Mouse (Mus musculus) c-Kit-positive CD71-negative TER-119-negative erythroid progenitor cells, embryonic 14.5 days (primary cell): Measurements from ENCODE around the gene Serf2.
A peak's percentile ranks its signal among the peaks of the same experiment; 100 is the strongest.

Experiments used
- DNase-seq: peaks from one replicate; pipeline ENCODE4 v3.0.0-alpha.2; 2013; ENCODE audit warnings: low read depth

The Serf2 gene

GRCm38 (mm10) chr2:121448739-121449535 lies at the start of gene Serf2:
Serf2 (plus strand) TSS chr2:121449195.
- peak; percentile 99 for DNase-seq

GRCm38 (mm10) chr2:121403296-121403695 lies 45.7 kb upstream of the Serf2 start:
- DNase-seq: no peak

GRCm38 (mm10) chr2:121408160-121408559 lies 40.8 kb upstream of the Serf2 start:
- peak; percentile 56 for DNase-seq

- DNase-seq: peak; percentile 22
Measured at GRCm38 (mm10) chr2:121412843-121413386, 36.1 kb upstream of the Serf2 start.

GRCm38 (mm10) chr2:121413387-121414042 lies 35.5 kb upstream of the Serf2 start, which contains the start of the genes Pdia3 and Catsper2:
Pdia3 (plus strand) TSS chr2:121413775.
Catsper2 (minus strand) TSS chr2:121413792.
- DNase-seq: peak; percentile 83

- DNase-seq: peak; percentile 52
Measured at GRCm38 (mm10) chr2:121414139-121414685, 34.8 kb upstream of the Serf2 start.

- no peak for DNase-seq
Measured at GRCm38 (mm10) chr2:121415103-121415502, 33.9 kb upstream of the Serf2 start.

GRCm38 (mm10) chr2:121415591-121415990 lies 33.4 kb upstream of the Serf2 start:
- DNase-seq: no peak

GRCm38 (mm10) chr2:121416356-121416755 lies 32.6 kb upstream of the Serf2 start:
- no peak for DNase-seq

- DNase-seq: no peak
Measured at GRCm38 (mm10) chr2:121418476-121418875, 30.5 kb upstream of the Serf2 start.

- DNase-seq: no peak
Measured at GRCm38 (mm10) chr2:121423166-121423565, 25.8 kb upstream of the Serf2 start.

- no peak for DNase-seq
Measured at GRCm38 (mm10) chr2:121425890-121426289, 23.1 kb upstream of the Serf2 start.

- DNase-seq: no peak
Measured at GRCm38 (mm10) chr2:121434854-121435253, 14.1 kb upstream of the Serf2 start.

- DNase-seq: no peak
Measured at GRCm38 (mm10) chr2:121439746-121440145, 9.2 kb upstream of the Serf2 start.

- no peak for DNase-seq
Measured at GRCm38 (mm10) chr2:121440834-121441605, 8.0 kb upstream of the Serf2 start.

GRCm38 (mm10) chr2:121441800-121442199 lies 7.2 kb upstream of the Serf2 start:
- no peak for DNase-seq

GRCm38 (mm10) chr2:121442259-121443067 lies 6.5 kb upstream of the Serf2 start:
- no peak for DNase-seq

- DNase-seq: no peak
Measured at GRCm38 (mm10) chr2:121443068-121443349, 6.0 kb upstream of the Serf2 start.

GRCm38 (mm10) chr2:121444178-121444577 lies 4.8 kb upstream of the Serf2 start, which contains the start of gene Ell3:
Ell3 (minus strand) TSS chr2:121444278.
- no peak for DNase-seq

GRCm38 (mm10) chr2:121445117-121445516 lies 3.9 kb upstream of the Serf2 start:
- DNase-seq: no peak

GRCm38 (mm10) chr2:121446506-121446905 lies 2.5 kb upstream of the Serf2 start:
- DNase-seq: no peak
